Mouse (Mus musculus) CH12.LX (cell line): Measurements from ENCODE around the gene Kif18b.

Source experiments
- E2F4 ChIP-seq: IDR thresholded peaks from 2 replicates; pipeline ENCODE4 v1.6.1; 2011; ENCODE audit warnings: low read depth, low read length, improper control_type of control experiment; ENCODE audit not compliant: insufficient replicate concordance
- ZC3H11A ChIP-seq: IDR thresholded peaks from 2 replicates; pipeline ENCODE4 v1.6.1; 2012; ENCODE audit warnings: low read depth, mild to moderate bottlenecking, inconsistent platforms, low read length, improper control_type of control experiment

DNA sequence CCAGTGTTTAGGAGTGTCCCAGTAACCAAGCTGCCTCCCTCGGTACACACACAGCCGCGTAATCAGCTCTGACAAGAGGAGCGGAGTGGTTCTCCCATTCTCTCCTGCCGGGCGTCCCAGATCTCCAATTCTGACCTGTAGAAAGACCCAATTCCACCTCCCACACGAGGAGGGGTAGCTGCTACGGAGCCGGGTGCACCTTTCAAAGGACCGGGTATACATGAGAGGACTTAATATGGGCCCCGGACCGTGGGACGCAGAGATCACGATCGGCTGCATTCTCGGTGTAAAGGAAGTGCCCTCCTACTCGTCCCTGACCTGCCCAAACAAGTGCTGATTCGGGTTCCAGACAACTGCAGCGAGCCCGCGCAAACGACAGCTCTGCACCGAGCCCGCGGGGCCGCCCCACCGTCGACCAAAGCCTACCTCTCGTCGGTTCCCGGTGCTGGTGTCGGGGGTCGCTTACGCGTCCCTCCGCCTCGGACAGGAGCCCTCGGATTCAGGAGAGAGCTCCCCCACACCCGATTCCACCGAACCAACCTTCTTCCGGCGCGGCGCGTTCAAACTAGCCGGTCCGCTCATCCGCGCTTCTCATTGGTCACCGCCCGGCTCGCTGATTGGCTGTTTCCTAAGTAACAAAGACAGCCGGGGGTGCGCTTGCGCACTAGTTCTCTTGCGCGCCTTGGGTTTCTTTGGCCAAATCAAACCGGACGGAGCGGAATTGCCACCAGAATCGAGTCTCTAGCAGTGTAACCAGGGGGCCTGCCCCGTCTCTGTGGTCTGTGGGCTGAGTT is at the start of gene Kif18b:
- TF ChIP-seq E2F4 = peak; percentile 87; the same call in 1 of the 2 replicates
- TF ChIP-seq ZC3H11A = no peak
